Mouse (Mus musculus) hindbrain, embryonic 10.5 days (tissue): ENCODE measurements around the gene Nisch. TPM values are rescaled to one million over a fixed set of nuclear protein-coding genes. Genes with fewer than 3 reads are reported as not detected.

Experiments used
- DNase-seq: peaks from one replicate; pipeline ENCODE4 v3.0.0-alpha.2; 2017; ENCODE audit warnings: low spot score
- H3K27ac ChIP-seq: fragments of 300-500 bp; sonication (generic); 2 replicates; pipeline ENCODE4 v1.5.1; 2016; ENCODE audit warnings: mild to moderate bottlenecking, moderate library complexity
- H3K27me3 ChIP-seq: fragments of 300-500 bp; sonication (generic); 2 replicates; pipeline ENCODE4 v1.6.1; 2016; ENCODE audit warnings: mild to moderate bottlenecking; ENCODE audit not compliant: poor library complexity, insufficient read depth, severe bottlenecking
- H3K36me3 ChIP-seq: fragments of 300-500 bp; sonication (generic); 2 replicates; pipeline ENCODE4 v1.6.1; 2016; ENCODE audit warnings: mild to moderate bottlenecking, moderate library complexity
- H3K4me1 ChIP-seq: fragments of 300-500 bp; sonication (generic); replicated peaks from 2 replicates; pipeline ENCODE4 v1.6.1; 2016; ENCODE audit warnings: mild to moderate bottlenecking
- H3K4me3 ChIP-seq: fragments of 300-500 bp; sonication (generic); 2 replicates; pipeline ENCODE4 v1.5.1; 2016; ENCODE audit warnings: mild to moderate bottlenecking, moderate library complexity
- H3K9me3 ChIP-seq: fragments of 300-500 bp; sonication (generic); 2 replicates; pipeline ENCODE4 v1.6.1; 2016; ENCODE audit warnings: mild to moderate bottlenecking, moderate library complexity
- WGBS: fragments of 180-500 bp; shearing (Covaris S2); methylation state at CpG from one replicate; pipeline ENCODE4 v1.1.7; 2016; 5-methylcytosine and 5-hydroxymethylcytosine counted together
- polyA plus RNA-seq: library from polyadenylated mRNA; unstranded; fragments of >200 nt; fragmentation: Nextera tagmentation; extraction: Ambion mirVana; gene quantifications from 2 replicates; pipeline ENCODE4 v1.2.1, GENCODE M21; 2016

The Nisch gene
- polyA plus RNA-seq, 1 experiment from 2014 or later = 459 TPM

DNA sequence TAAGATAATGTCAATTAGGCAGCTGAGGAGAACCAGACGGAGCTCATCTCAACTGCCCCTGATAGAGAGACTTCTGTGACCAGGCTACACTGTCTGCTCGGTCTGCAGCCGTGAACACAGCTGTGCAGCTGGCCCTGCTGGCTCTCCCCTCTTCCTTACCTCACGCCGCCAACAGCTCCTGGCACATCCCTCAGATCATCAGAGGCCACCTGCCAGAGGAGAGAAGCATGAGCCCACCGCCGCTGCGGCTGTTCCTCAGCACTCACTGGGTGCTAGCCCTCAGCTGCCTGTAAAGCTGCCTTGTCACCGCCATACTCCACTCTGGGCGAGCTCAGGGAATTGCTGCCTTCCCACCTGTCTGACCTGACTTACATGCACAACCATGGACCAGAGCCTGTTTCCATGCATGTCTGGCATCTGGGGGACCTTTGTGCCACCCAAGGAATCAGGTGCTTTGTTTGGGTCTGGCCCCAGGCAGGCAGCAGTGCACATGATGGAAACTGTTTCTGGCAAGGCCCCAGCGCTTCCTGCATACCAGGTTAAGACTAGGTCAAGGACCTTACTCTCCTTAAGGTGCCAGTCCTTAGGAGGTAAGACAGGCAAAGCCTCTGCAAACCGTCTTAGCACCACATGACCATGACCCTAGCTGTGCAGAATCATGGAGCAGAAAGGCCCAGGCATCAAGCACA is 36.9 kb downstream of the Nisch start:
- 95% methylated on average over 12 of the region's 12 CpGs for WGBS
- H3K9me3 ChIP-seq = no peaks in the 10 kb centered on the region
- DNase-seq = no peak
- H3K36me3 ChIP-seq = peaks cover 100% of the 10 kb centered on the region
- no peak overlapping the region for H3K27ac ChIP-seq
- no peaks in the 10 kb centered on the region for H3K27me3 ChIP-seq
- H3K4me1 ChIP-seq = no peaks in the 10 kb centered on the region
- no peak overlapping the region for H3K4me3 ChIP-seq

- Histone ChIP-seq H3K27me3 (no peaks in the 10 kb centered on the region), H3K4me3 (no peak overlapping the region), H3K36me3 (peaks cover 100% of the 10 kb centered on the region), H3K27ac (no peak overlapping the region), H3K9me3 (no peaks in the 10 kb centered on the region), H3K4me1 (no peaks in the 10 kb centered on the region)
- DNase-seq = no peak
- WGBS = 95% methylated on average over 5 of the region's 5 CpGs
These were observed 39.0 kb downstream of the Nisch start for GRCm38 (mm10) chr14:31177715-31178114.

- DNase-seq = no peak
- no peaks in the 10 kb centered on the region for H3K4me1 ChIP-seq
- 94% methylated on average over 16 of the region's 16 CpGs for WGBS
- peaks cover 100% of the 10 kb centered on the region for H3K36me3 ChIP-seq
- H3K9me3 ChIP-seq = no peaks in the 10 kb centered on the region
- H3K27me3 ChIP-seq = no peaks in the 10 kb centered on the region
- H3K27ac ChIP-seq = no peak overlapping the region
- H3K4me3 ChIP-seq = no peak overlapping the region
These were observed 39.5 kb downstream of the Nisch start for GRCm38 (mm10) chr14:31177287-31177686.

DNA sequence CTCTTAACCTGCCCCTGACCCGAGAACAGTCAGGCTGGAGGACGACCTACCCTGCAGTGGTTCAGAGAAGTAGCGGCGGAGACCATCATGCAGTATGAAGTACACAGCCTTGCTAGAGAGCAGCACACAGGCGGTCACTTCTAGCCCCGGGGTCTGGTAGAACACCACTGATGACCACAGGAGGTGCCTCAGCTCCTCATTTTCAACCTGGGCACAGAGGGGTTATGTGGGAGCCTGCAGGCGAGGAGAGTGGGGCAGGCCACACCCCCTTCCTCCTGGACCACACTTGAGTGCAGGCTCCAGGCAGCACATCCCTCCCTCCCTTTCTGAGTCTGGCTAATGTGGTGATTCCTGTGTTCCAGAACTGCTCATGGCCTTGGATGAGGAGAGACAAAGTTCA is 43.2 kb downstream of the Nisch start:
- H3K36me3 ChIP-seq = peaks cover 89% of the 10 kb centered on the region
- no peaks in the 10 kb centered on the region for H3K9me3 ChIP-seq
- WGBS = 96% methylated on average over 7 of the region's 7 CpGs
- H3K4me1 ChIP-seq = peaks cover 6% of the 10 kb centered on the region; the same call in 1 of the 2 replicates
- H3K27me3 ChIP-seq = no peaks in the 10 kb centered on the region
- H3K27ac ChIP-seq = no peak overlapping the region
- no peak for DNase-seq
- no peak overlapping the region for H3K4me3 ChIP-seq

DNA sequence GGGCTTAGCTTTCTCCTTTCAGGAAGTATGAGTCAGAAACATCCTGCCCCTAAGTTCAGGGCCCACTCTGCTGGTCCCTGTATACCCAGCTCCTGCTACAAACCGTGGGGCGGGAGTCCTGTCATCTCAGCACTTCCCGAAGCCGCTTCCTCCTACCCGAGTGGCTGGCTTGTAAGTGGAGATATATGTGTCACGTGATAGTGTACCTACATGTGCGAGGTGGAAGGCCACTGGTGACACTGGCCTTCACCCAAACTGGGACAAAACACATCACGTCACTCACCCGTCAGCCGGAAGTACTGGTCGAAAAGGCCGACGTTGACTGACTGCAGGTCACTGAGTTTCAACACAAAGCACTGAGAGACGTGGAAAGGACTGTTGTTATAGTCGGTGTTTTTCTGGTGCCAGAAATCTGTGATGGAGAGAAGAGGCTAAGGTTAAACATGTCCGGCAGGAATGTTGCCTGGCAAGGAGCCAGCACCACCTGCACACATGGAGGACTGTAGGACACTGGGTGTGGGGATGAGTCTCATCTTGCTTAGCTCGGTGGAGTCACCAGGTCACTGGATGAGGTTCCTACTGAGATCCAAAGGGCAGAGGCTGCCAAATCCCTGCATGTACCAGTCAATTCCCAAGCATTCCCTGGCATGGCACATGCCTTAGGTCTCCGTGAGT is 43.8 kb downstream of the Nisch start:
- Histone ChIP-seq H3K4me1 (peaks cover 10% of the 10 kb centered on the region; the same call in 1 of the 2 replicates), H3K36me3 (peaks cover 83% of the 10 kb centered on the region), H3K27ac (no peak overlapping the region), H3K27me3 (no peaks in the 10 kb centered on the region), H3K4me3 (no peak overlapping the region), H3K9me3 (no peaks in the 10 kb centered on the region)
- 90% methylated on average over 18 of the region's 18 CpGs for WGBS
- no peak for DNase-seq

DNA sequence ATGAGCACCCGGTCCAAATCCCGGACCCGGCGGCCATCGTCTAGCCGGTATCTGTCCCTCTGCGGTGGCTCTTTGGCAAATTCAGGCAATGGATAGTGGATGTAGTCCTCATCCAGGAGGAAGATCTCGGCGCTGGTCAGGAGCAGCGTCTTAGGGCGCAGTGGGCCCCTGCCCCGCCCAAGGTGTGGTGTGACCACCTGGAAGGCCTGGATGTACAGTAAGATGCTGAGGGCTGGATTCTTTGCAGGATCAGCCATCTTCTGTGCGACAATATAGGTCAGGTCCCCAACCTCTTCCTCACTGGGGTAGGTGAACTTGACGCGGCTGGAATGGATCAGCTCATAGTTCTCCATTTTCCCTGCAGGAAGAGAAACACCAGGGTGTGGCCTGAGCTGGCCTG is 44.9 kb downstream of the Nisch start:
- Histone ChIP-seq H3K27ac (no peak overlapping the region), H3K36me3 (peaks cover 72% of the 10 kb centered on the region), H3K9me3 (no peaks in the 10 kb centered on the region), H3K4me3 (no peak overlapping the region), H3K27me3 (no peaks in the 10 kb centered on the region), H3K4me1 (peaks cover 10% of the 10 kb centered on the region)
- no peak for DNase-seq
- WGBS = 96% methylated on average over 15 of the region's 15 CpGs

DNA sequence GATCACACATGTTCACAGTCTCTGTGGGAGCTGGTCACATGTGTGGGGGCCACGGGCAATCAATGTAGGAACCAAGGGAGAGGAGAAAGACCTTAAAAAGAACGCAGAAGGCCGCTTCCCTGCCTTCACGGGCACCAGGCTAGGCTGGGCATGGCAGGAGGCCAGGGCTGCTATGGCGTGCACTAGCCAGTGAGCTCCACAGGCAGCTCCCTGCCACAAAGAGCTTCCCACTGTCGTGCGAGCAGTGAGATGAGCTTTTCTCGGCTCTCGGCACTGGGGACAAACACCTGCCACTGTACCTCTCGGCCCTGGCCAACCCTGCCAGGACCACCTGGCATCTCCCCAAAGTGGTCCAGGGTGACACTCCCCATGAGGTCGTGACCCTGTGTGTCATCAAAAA is 45.4 kb downstream of the Nisch start:
- peaks cover 13% of the 10 kb centered on the region for H3K4me1 ChIP-seq
- no peak overlapping the region for H3K4me3 ChIP-seq
- H3K27ac ChIP-seq = no peak overlapping the region; the same call in 1 of the 2 replicates
- peaks cover 68% of the 10 kb centered on the region for H3K36me3 ChIP-seq
- no peak for DNase-seq
- WGBS = 92% methylated on average over 11 of the region's 11 CpGs
- H3K9me3 ChIP-seq = no peaks in the 10 kb centered on the region
- H3K27me3 ChIP-seq = no peaks in the 10 kb centered on the region

DNA sequence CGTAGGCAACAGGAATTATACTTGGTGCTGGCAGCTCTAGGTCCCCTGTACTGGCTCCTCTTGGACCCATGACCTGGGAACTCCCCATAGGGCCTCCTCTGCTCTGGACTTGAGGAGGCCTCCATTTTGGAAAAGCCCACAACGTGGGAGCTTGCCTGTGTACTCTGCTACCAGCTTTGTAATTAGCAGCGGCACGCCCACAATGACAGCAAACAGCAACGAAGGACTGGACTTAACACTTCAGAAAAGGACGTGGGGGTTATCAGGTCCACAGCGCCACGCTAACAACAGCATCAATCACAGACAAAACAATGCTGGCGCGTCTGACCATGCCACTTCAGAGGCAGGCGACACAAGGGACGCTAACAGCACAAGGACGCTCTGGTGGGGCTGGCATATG is 45.8 kb downstream of the Nisch start:
- Histone ChIP-seq H3K27ac (no peak overlapping the region; the same call in 1 of the 2 replicates), H3K4me1 (peaks cover 18% of the 10 kb centered on the region)
- WGBS = 91% methylated on average over 13 of the region's 13 CpGs

DNA sequence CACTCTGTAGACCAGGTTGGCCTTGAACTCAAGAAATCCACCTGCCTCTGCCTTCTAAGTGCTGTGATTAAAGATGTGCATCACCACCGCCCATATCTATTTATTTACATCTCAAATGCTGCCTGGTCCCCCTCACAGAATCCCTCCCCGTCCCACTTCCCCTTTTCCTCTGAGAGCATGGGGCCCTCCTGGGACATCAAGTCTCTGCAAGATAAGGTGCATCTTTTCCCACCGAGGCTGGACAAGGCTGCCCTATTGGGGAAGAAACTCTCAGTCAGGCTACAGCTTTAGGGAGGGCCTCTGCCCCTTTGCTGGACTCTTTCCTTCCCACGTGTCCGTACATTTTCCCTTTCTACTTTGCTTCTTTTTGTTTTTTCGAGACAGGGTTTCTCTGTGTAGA is 47.2 kb downstream of the Nisch start:
- 85% methylated on average over 6 of the region's 6 CpGs for WGBS
- H3K4me3 ChIP-seq = no peak overlapping the region
- peaks cover 27% of the 10 kb centered on the region for H3K4me1 ChIP-seq
- H3K9me3 ChIP-seq = no peaks in the 10 kb centered on the region
- no peak overlapping the region for H3K27ac ChIP-seq
- H3K27me3 ChIP-seq = no peaks in the 10 kb centered on the region
- DNase-seq = no peak
- peaks cover 49% of the 10 kb centered on the region for H3K36me3 ChIP-seq

More for the DNA sequence above, 45.8 kb downstream of the Nisch start:
- Histone ChIP-seq H3K9me3 (no peaks in the 10 kb centered on the region), H3K4me3 (no peak overlapping the region), H3K36me3 (peaks cover 63% of the 10 kb centered on the region), H3K27me3 (no peaks in the 10 kb centered on the region)
- no peak for DNase-seq

- peak within 1 kb of the TSS; percentile 1; the same call in 1 of the 2 replicates for H3K27ac ChIP-seq
- peak within 1 kb of the TSS; percentile 20 for H3K4me3 ChIP-seq
- peaks cover 38% of the 10 kb centered on the region for H3K36me3 ChIP-seq
- no peaks in the 10 kb centered on the region for H3K9me3 ChIP-seq
- DNase-seq = no peak
- WGBS = 55% methylated on average over 10 of the region's 10 CpGs
- H3K4me1 ChIP-seq = peaks cover 27% of the 10 kb centered on the region
- no peaks in the 10 kb centered on the region for H3K27me3 ChIP-seq
These were observed 48.3 kb downstream of the Nisch start, which contains the start of gene Stab1 for GRCm38 (mm10) chr14:31168425-31168824. Gene Stab1 (minus strand): TSS chr14:31168641.

DNA sequence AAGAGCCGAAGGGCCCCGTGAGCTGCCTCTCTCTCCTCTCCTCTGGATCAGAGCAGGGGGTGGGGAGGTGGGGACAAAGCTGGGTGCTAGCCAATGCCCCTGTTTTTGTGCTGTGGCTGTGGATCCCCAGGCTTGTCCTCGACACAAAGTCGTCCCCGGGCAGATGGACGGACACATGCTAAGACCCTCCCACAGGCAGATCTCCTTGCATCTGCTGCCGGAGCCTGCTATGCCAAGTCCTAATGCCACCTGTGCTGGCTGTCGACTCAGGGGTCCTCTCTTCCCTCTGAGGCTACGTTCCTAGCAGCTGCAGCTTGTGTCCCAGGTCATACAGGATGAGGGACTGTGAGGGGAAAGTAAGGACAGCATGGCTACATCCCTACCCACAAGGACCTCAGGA is 49.9 kb downstream of the Nisch start:
- H3K4me3 ChIP-seq = peak overlapping the region; percentile 20; the same call in 1 of the 2 replicates
- peaks cover 31% of the 10 kb centered on the region for H3K4me1 ChIP-seq
- H3K9me3 ChIP-seq = no peaks in the 10 kb centered on the region
- peak overlapping the region; percentile 1; the same call in 1 of the 2 replicates for H3K27ac ChIP-seq
- WGBS = 72% methylated on average over 9 of the region's 9 CpGs
- peaks cover 22% of the 10 kb centered on the region for H3K36me3 ChIP-seq
- no peaks in the 10 kb centered on the region for H3K27me3 ChIP-seq
- DNase-seq = no peak

DNA sequence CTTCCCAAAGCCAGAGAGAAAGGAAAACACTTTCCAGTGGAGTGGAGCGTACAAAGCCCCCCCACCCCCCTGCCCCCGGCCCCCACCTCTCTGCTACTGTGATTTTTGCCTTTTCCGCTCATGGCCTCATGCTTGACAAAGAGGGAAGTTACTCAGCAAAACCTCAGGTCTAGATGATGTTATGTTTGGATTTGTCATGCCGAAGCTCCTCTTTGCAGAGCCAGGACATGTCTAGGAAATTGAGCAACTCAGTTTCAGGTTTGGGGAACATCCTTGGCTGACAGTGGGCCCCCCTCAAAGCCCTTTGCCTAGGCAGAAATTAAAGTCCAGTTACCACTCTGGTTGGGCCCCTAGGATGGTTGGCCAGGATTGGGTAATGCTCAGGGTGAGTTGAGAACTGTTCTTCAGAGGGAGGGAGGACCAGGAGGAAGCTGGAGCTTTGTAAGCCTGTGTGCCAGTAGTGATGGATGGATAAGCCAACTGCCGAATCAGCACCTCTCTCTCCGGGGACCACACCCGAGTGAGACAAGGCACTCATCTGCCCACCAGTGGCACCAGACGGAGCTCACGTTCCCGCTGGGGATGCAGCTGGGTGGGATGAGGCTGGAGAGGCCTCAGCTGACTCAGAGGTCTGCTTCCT is 50.6 kb downstream of the Nisch start:
- H3K9me3 ChIP-seq = no peaks in the 10 kb centered on the region
- peak overlapping the region; percentile 14; the same call in 1 of the 2 replicates for H3K4me3 ChIP-seq
- H3K27me3 ChIP-seq = no peaks in the 10 kb centered on the region
- H3K27ac ChIP-seq = no peak overlapping the region; the same call in 1 of the 2 replicates
- peaks cover 28% of the 10 kb centered on the region for H3K4me1 ChIP-seq
- no peak for DNase-seq
- WGBS = 69% methylated on average over 10 of the region's 10 CpGs
- H3K36me3 ChIP-seq = peaks cover 15% of the 10 kb centered on the region

- H3K9me3 ChIP-seq = no peaks in the 10 kb centered on the region
- H3K4me3 ChIP-seq = no peak overlapping the region
- H3K4me1 ChIP-seq = peaks cover 29% of the 10 kb centered on the region
- no peaks in the 10 kb centered on the region for H3K27me3 ChIP-seq
- peaks cover 8% of the 10 kb centered on the region for H3K36me3 ChIP-seq
- 54% methylated on average over 7 of the region's 7 CpGs for WGBS
- no peak for DNase-seq
- H3K27ac ChIP-seq = peak overlapping the region; percentile 56; the same call in 1 of the 2 replicates
These were observed 51.3 kb downstream of the Nisch start for GRCm38 (mm10) chr14:31165458-31165857.
